Mouse (Mus musculus) stomach, postnatal 0 days (tissue): ENCODE data around the gene Hmgcl. TPM values are rescaled to one million over a fixed set of nuclear protein-coding genes. Genes with fewer than 3 reads are reported as not detected.

Experiments used
- ATAC-seq: fragments of 200-750 bp; cut with Nextera tagmentation; 2 replicates; pipeline ENCODE4 v1.8.0; 2017; ENCODE audit not compliant: low FRiP score, low TSS enrichment
- DNase-seq: peaks from one replicate; pipeline ENCODE4 v3.0.0-alpha.2; 2016; ENCODE audit warnings: low spot score
- H3K27ac ChIP-seq: fragments of 300-500 bp; sonication (generic); replicated peaks from 2 replicates; pipeline ENCODE4 v1.5.1; 2014; ENCODE audit warnings: mild to moderate bottlenecking, control low read depth
- H3K27me3 ChIP-seq: fragments of 300-500 bp; sonication (generic); 2 replicates; pipeline ENCODE4 v1.6.1; 2014; ENCODE audit warnings: low read length; ENCODE audit not compliant: control insufficient read depth, insufficient read depth
- H3K36me3 ChIP-seq: fragments of 300-500 bp; sonication (generic); 2 replicates; pipeline ENCODE4 v1.6.1; 2014; ENCODE audit warnings: low read length, mixed read lengths; ENCODE audit not compliant: control insufficient read depth, insufficient read depth
- H3K4me1 ChIP-seq: fragments of 300-500 bp; sonication (generic); replicated peaks from 2 replicates; pipeline ENCODE4 v1.6.1; 2014; ENCODE audit warnings: antibody characterized with exemption; ENCODE audit not compliant: control insufficient read depth, insufficient read depth
- H3K4me2 ChIP-seq: fragments of 300-500 bp; sonication (generic); replicated peaks from 2 replicates; pipeline ENCODE4 v1.6.1; 2014; ENCODE audit warnings: low read depth, mild to moderate bottlenecking, control low read depth, moderate library complexity
- H3K4me3 ChIP-seq: fragments of 300-500 bp; sonication (generic); 2 replicates; pipeline ENCODE4 v1.5.1; 2014; ENCODE audit warnings: low read depth, low read length, control low read depth
- H3K9ac ChIP-seq: fragments of 300-500 bp; sonication (generic); 2 replicates; pipeline ENCODE4 v1.6.1; 2014; ENCODE audit warnings: mild to moderate bottlenecking, low read length, control low read depth, mixed read lengths
- H3K9me3 ChIP-seq: fragments of 300-500 bp; sonication (generic); 2 replicates; pipeline ENCODE4 v1.6.1; 2016; ENCODE audit warnings: low read length; ENCODE audit not compliant: control insufficient read depth
- CTCF ChIP-seq: IDR thresholded peaks from 2 replicates; pipeline ENCODE4 v1.5.1; 2016; ENCODE audit warnings: antibody characterized with exemption, low read depth, mild to moderate bottlenecking, moderate library complexity
- EP300 ChIP-seq: optimal IDR thresholded peaks from 2 replicates; pipeline ENCODE3; 2016; ENCODE audit warnings: antibody characterized with exemption
- WGBS: fragments of 180-500 bp; shearing (Covaris S2); extraction: QIAGEN DNeasy Blood & Tissue Kit; methylation state at CpG from one replicate; pipeline ENCODE4 v1.1.7; 2014; 5-methylcytosine and 5-hydroxymethylcytosine counted together
- polyA plus RNA-seq: library from polyadenylated mRNA; unstranded; fragments of >200 nt; fragmentation: Nextera tagmentation; extraction: Ambion mirVana; gene quantifications from 2 replicates; pipeline ENCODE4 v1.2.1, GENCODE M21; 2015

Hmgcl gene
- polyA plus RNA-seq, 1 experiment from 2014 or later: 154 TPM

GRCm38 (mm10) chr4:135906633-135907032 lies 39.6 kb upstream of the Hmgcl start:
- Histone ChIP-seq H3K9me3 (no peaks in the 10 kb centered on the region), H3K4me2 (no peak overlapping the region), H3K4me1 (no peaks in the 10 kb centered on the region), H3K36me3 (no peaks in the 10 kb centered on the region), H3K9ac (no peak overlapping the region), H3K27me3 (no peaks in the 10 kb centered on the region), H3K27ac (no peak overlapping the region), H3K4me3 (no peak overlapping the region)
- no peak for ATAC-seq
- WGBS: 79% methylated on average over 3 of the region's 3 CpGs
- no peak for DNase-seq
- TF ChIP-seq EP300 (no peak), CTCF (no peak)

GRCm38 (mm10) chr4:135909326-135910066 lies 36.8 kb upstream of the Hmgcl start:
- H3K9ac ChIP-seq: no peak overlapping the region
- DNase-seq (no peak), ATAC-seq (no peak)
- H3K36me3 ChIP-seq: no peaks in the 10 kb centered on the region
- H3K27ac ChIP-seq: no peak overlapping the region
- no peak for TF ChIP-seq EP300
- no peak for TF ChIP-seq CTCF
- no peaks in the 10 kb centered on the region for H3K9me3 ChIP-seq
- H3K4me3 ChIP-seq: no peak overlapping the region
- no peaks in the 10 kb centered on the region for H3K4me1 ChIP-seq
- WGBS: 26% methylated on average over 13 of the region's 13 CpGs
- no peaks in the 10 kb centered on the region for H3K27me3 ChIP-seq
- no peak overlapping the region for H3K4me2 ChIP-seq

GRCm38 (mm10) chr4:135911531-135911930 lies 34.7 kb upstream of the Hmgcl start:
- Histone ChIP-seq H3K36me3 (no peaks in the 10 kb centered on the region), H3K9ac (no peak overlapping the region), H3K4me3 (no peak overlapping the region), H3K27ac (no peak overlapping the region), H3K27me3 (no peaks in the 10 kb centered on the region), H3K4me1 (no peaks in the 10 kb centered on the region), H3K4me2 (no peak overlapping the region), H3K9me3 (no peaks in the 10 kb centered on the region)
- no peak for ATAC-seq
- WGBS: 76% methylated on average over 7 of the region's 7 CpGs
- DNase-seq: no peak
- TF ChIP-seq CTCF (no peak), EP300 (no peak)

- Histone ChIP-seq H3K4me2 (no peak overlapping the region), H3K9me3 (no peaks in the 10 kb centered on the region), H3K27ac (no peak overlapping the region), H3K27me3 (no peaks in the 10 kb centered on the region), H3K9ac (no peak overlapping the region), H3K36me3 (no peaks in the 10 kb centered on the region), H3K4me3 (no peak overlapping the region), H3K4me1 (no peaks in the 10 kb centered on the region)
- no peak for ATAC-seq
- no peak for TF ChIP-seq EP300
- no peak for TF ChIP-seq CTCF
- WGBS: 51% methylated on average over 3 of the region's 3 CpGs
- no peak for DNase-seq
Observed at GRCm38 (mm10) chr4:135912164-135912563, 34.1 kb upstream of the Hmgcl start.

GRCm38 (mm10) chr4:135912835-135913234 lies 33.4 kb upstream of the Hmgcl start:
- Histone ChIP-seq H3K4me3 (no peak overlapping the region), H3K4me1 (no peaks in the 10 kb centered on the region), H3K9me3 (no peaks in the 10 kb centered on the region), H3K36me3 (no peaks in the 10 kb centered on the region), H3K27me3 (no peaks in the 10 kb centered on the region), H3K4me2 (no peak overlapping the region), H3K27ac (no peak overlapping the region), H3K9ac (no peak overlapping the region)
- ATAC-seq: no peak
- no peak for DNase-seq
- TF ChIP-seq CTCF: no peak
- TF ChIP-seq EP300: no peak
- 41% methylated on average over 3 of the region's 3 CpGs for WGBS

- Histone ChIP-seq H3K9me3 (no peaks in the 10 kb centered on the region), H3K27ac (no peak overlapping the region), H3K36me3 (no peaks in the 10 kb centered on the region), H3K4me3 (no peak overlapping the region), H3K9ac (no peak overlapping the region), H3K27me3 (no peaks in the 10 kb centered on the region), H3K4me1 (no peaks in the 10 kb centered on the region), H3K4me2 (no peak overlapping the region)
- 70% methylated on average over 4 of the region's 4 CpGs for WGBS
- TF ChIP-seq CTCF: no peak
- no peak for TF ChIP-seq EP300
- ATAC-seq (no peak), DNase-seq (no peak)
Observed at GRCm38 (mm10) chr4:135913433-135913832, 32.8 kb upstream of the Hmgcl start.
